Mouse (Mus musculus) liver, embryonic 14.5 days (tissue): Measurements from ENCODE around the gene Zfp987.
"Not testable (repeated sequence)": the region's sequence is repeated elsewhere in the genome, so short reads cannot be mapped to it uniquely, and the experiment has no call there.

ENCODE experiments used
- CTCF ChIP-seq: IDR thresholded peaks from 2 replicates; pipeline ENCODE4 v1.5.1; 2016; ENCODE audit warnings: antibody characterized with exemption, low read depth, control low read depth
- EP300 ChIP-seq: IDR thresholded peaks from 2 replicates; pipeline ENCODE4 v1.6.1; 2016; ENCODE audit warnings: antibody characterized with exemption, low read depth

DNA sequence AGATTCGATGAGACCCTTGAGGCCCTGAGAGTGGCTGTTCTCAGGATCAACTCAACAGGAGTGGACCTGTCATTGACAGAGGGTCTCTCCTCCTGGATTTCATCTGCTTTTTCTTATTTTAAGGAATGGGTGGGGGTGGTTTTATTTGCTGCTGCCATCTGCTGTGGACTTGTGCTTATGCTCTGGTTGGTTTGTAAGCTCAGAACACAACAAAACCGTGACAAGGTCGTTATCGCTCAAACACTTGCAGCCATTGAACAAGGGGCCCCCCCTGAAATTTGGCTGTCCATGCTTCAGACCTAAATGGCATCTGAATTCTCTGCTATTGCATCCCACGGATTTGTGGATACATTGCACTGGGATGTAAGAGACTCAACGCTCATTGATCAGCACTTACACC lies 34.1 kb upstream of the Zfp987 start:
- TF ChIP-seq CTCF, EP300: not testable (repeated sequence)
